Mouse (Mus musculus) telencephalon, adult 2 months (tissue): Measurements from ENCODE around the gene Gm47283.
"Not testable (repeated sequence)": the region's sequence is repeated elsewhere in the genome, so short reads cannot be mapped to it uniquely, and the experiment has no call there.

Experiments
- DNase-seq: peaks from one replicate; pipeline ENCODE4 v3.0.0-alpha.2; 2011; ENCODE audit warnings: low read depth, low spot score

Gm47283 gene

GRCm38 (mm10) chrY:90784438-90784837 is at the start of gene Gm47283:
Gm47283 (plus strand) TSS chrY:90784738.
- not testable (repeated sequence) for DNase-seq

- DNase-seq = not testable (repeated sequence)
These were observed 49.2 kb upstream of the Gm47283 start for GRCm38 (mm10) chrY:90735181-90735895.

GRCm38 (mm10) chrY:90736217-90737000 is 48.1 kb upstream of the Gm47283 start:
- DNase-seq = not testable (repeated sequence)

GRCm38 (mm10) chrY:90737606-90738430 is 46.7 kb upstream of the Gm47283 start:
- no peak for DNase-seq

GRCm38 (mm10) chrY:90738431-90738680 is 46.2 kb upstream of the Gm47283 start:
- no peak for DNase-seq

- not testable (repeated sequence) for DNase-seq
These were observed 45.6 kb upstream of the Gm47283 start for GRCm38 (mm10) chrY:90738841-90739530.

- not testable (repeated sequence) for DNase-seq
These were observed 45.0 kb upstream of the Gm47283 start for GRCm38 (mm10) chrY:90739531-90740012.

GRCm38 (mm10) chrY:90740013-90740561 is 44.5 kb upstream of the Gm47283 start:
- no peak for DNase-seq

GRCm38 (mm10) chrY:90741006-90741405 is 43.5 kb upstream of the Gm47283 start:
- not testable (repeated sequence) for DNase-seq

GRCm38 (mm10) chrY:90741452-90742260 is 42.9 kb upstream of the Gm47283 start:
- DNase-seq = not testable (repeated sequence)

GRCm38 (mm10) chrY:90742261-90743052 is 42.1 kb upstream of the Gm47283 start:
- not testable (repeated sequence) for DNase-seq

- not testable (repeated sequence) for DNase-seq
These were observed 41.3 kb upstream of the Gm47283 start for GRCm38 (mm10) chrY:90743053-90743810.

GRCm38 (mm10) chrY:90743811-90744220 is 40.7 kb upstream of the Gm47283 start:
- no peak for DNase-seq

GRCm38 (mm10) chrY:90744381-90744981 is 40.1 kb upstream of the Gm47283 start:
- DNase-seq = not testable (repeated sequence)

GRCm38 (mm10) chrY:90745256-90745655 is 39.3 kb upstream of the Gm47283 start:
- DNase-seq = not testable (repeated sequence)

GRCm38 (mm10) chrY:90754721-90755120 is 29.8 kb upstream of the Gm47283 start, which contains the start of gene Gm21860:
Gm21860 (minus strand) TSS chrY:90754821.
- not testable (repeated sequence) for DNase-seq

GRCm38 (mm10) chrY:90839077-90839476 is 54.5 kb downstream of the Gm47283 start, which contains the start of gene Gm21748:
Gm21748 (minus strand) TSS chrY:90839177.
- not testable (repeated sequence) for DNase-seq
